Mouse (Mus musculus): ENCODE data around the gene Zfp683. TPM values are rescaled to one million over a fixed set of nuclear protein-coding genes. Genes with fewer than 3 reads are reported as not detected.

Zfp683 gene
- polyA plus RNA-seq, 1 experiment from 2014 or later = not detected

- H3K27me3 ChIP-seq (ENCODE audit: control insufficient read depth, insufficient read depth, low read length) = no peaks in the 10 kb centered on the region
- no peaks in the 10 kb centered on the region for H3K4me1 ChIP-seq (ENCODE audit: control insufficient read depth, insufficient read depth, low read length)
- H3K27ac ChIP-seq (ENCODE audit: low read depth, low read length) = no peak overlapping the region
- peak overlapping the region; percentile 51 for H3K4me2 ChIP-seq (ENCODE audit: low read depth, low read length)
- H3K4me3 ChIP-seq (ENCODE audit: low read depth, low read length) = peak overlapping the region; percentile 63
- WGBS = 4% methylated on average over 21 of the region's 21 CpGs
- peak overlapping the region; percentile 54 for H3K9ac ChIP-seq (replicated peaks; ENCODE audit: low read depth, low read length)
- peak; percentile 68 for ATAC-seq (ENCODE audit: low read depth)
- no peaks in the 10 kb centered on the region for H3K9me3 ChIP-seq (ENCODE audit: control insufficient read depth, low read length)
- no peaks in the 10 kb centered on the region for H3K36me3 ChIP-seq (ENCODE audit: control insufficient read depth, insufficient read depth, low read length)
Measured at GRCm38 (mm10) chr4:134102742-134103119, 49.1 kb downstream of the Zfp683 start.

GRCm38 (mm10) chr4:134106105-134106504 is 52.5 kb downstream of the Zfp683 start:
- no peak for ATAC-seq (ENCODE audit: low read depth)
- Histone ChIP-seq H3K4me3 (ENCODE audit: low read depth, low read length) (no peak overlapping the region), H3K9ac (replicated peaks; ENCODE audit: low read depth, low read length) (no peak overlapping the region), H3K36me3 (ENCODE audit: control insufficient read depth, insufficient read depth, low read length) (no peaks in the 10 kb centered on the region), H3K27me3 (ENCODE audit: control insufficient read depth, insufficient read depth, low read length) (no peaks in the 10 kb centered on the region), H3K4me1 (ENCODE audit: control insufficient read depth, insufficient read depth, low read length) (no peaks in the 10 kb centered on the region), H3K27ac (ENCODE audit: low read depth, low read length) (no peak overlapping the region), H3K9me3 (ENCODE audit: control insufficient read depth, low read length) (no peaks in the 10 kb centered on the region), H3K4me2 (ENCODE audit: low read depth, low read length) (no peak overlapping the region)
- 69% methylated on average over 7 of the region's 7 CpGs for WGBS

GRCm38 (mm10) chr4:134107730-134108129 is 54.1 kb downstream of the Zfp683 start:
- Histone ChIP-seq H3K4me1 (ENCODE audit: control insufficient read depth, insufficient read depth, low read length) (no peaks in the 10 kb centered on the region), H3K27ac (ENCODE audit: low read depth, low read length) (no peak overlapping the region), H3K9ac (replicated peaks; ENCODE audit: low read depth, low read length) (no peak overlapping the region), H3K4me3 (ENCODE audit: low read depth, low read length) (no peak overlapping the region), H3K27me3 (ENCODE audit: control insufficient read depth, insufficient read depth, low read length) (no peaks in the 10 kb centered on the region), H3K9me3 (ENCODE audit: control insufficient read depth, low read length) (no peaks in the 10 kb centered on the region), H3K4me2 (ENCODE audit: low read depth, low read length) (no peak overlapping the region), H3K36me3 (ENCODE audit: control insufficient read depth, insufficient read depth, low read length) (no peaks in the 10 kb centered on the region)
- WGBS = 92% methylated on average over 7 of the region's 7 CpGs
- no peak for ATAC-seq (ENCODE audit: low read depth)

GRCm38 (mm10) chr4:134108196-134108595 is 54.6 kb downstream of the Zfp683 start:
- H3K27me3 ChIP-seq (ENCODE audit: control insufficient read depth, insufficient read depth, low read length) = no peaks in the 10 kb centered on the region
- H3K9ac ChIP-seq (replicated peaks; ENCODE audit: low read depth, low read length) = no peak overlapping the region
- no peaks in the 10 kb centered on the region for H3K36me3 ChIP-seq (ENCODE audit: control insufficient read depth, insufficient read depth, low read length)
- 63% methylated on average over 5 of the region's 5 CpGs for WGBS
- no peak overlapping the region for H3K27ac ChIP-seq (ENCODE audit: low read depth, low read length)
- no peak overlapping the region for H3K4me3 ChIP-seq (ENCODE audit: low read depth, low read length)
- no peak overlapping the region for H3K4me2 ChIP-seq (ENCODE audit: low read depth, low read length)
- ATAC-seq (ENCODE audit: low read depth) = no peak
- H3K9me3 ChIP-seq (ENCODE audit: control insufficient read depth, low read length) = no peaks in the 10 kb centered on the region
- H3K4me1 ChIP-seq (ENCODE audit: control insufficient read depth, insufficient read depth, low read length) = no peaks in the 10 kb centered on the region

Other genes starting within 250 kb of the Zfp683 start
- gene Rps6ka1, start 166.0 kb upstream of the Zfp683 start, polyA plus RNA-seq (2014; fragmentation: Nextera tagmentation; extraction: Ambion mirVana) = 22.4 and 24.1 TPM in 2 replicates
- gene Hmgn2, start 85.2 kb upstream of the Zfp683 start, polyA plus RNA-seq (2014; fragmentation: Nextera tagmentation; extraction: Ambion mirVana) = 1,100 and 1,186 TPM in 2 replicates
- gene Dhdds, start 52.9 kb upstream of the Zfp683 start, polyA plus RNA-seq (2014; fragmentation: Nextera tagmentation; extraction: Ambion mirVana) = 48.8 and 48.9 TPM in 2 replicates
- gene Lin28a, start 35.0 kb upstream of the Zfp683 start, polyA plus RNA-seq (2014; fragmentation: Nextera tagmentation; extraction: Ambion mirVana) = 0.09 and 0.28 TPM in 2 replicates
- 1.6 and 2.9 TPM in 2 replicates for gene Crybg2, start 7.0 kb downstream of the Zfp683 start, polyA plus RNA-seq (2014; fragmentation: Nextera tagmentation; extraction: Ambion mirVana)
- 2.1 and 4.7 TPM in 2 replicates for gene Cd52, start 41.2 kb downstream of the Zfp683 start, polyA plus RNA-seq (2014; fragmentation: Nextera tagmentation; extraction: Ambion mirVana)
- gene Ubxn11, start 48.7 kb downstream of the Zfp683 start, polyA plus RNA-seq (2014; fragmentation: Nextera tagmentation; extraction: Ambion mirVana) = 21.7 and 26.9 TPM in 2 replicates
- 395 and 405 TPM in 2 replicates for gene Sh3bgrl3, start 75.0 kb downstream of the Zfp683 start, polyA plus RNA-seq (2014; fragmentation: Nextera tagmentation; extraction: Ambion mirVana)
- 14.8 and 18.2 TPM in 2 replicates for gene Cep85, start 133.3 kb downstream of the Zfp683 start, polyA plus RNA-seq (2014; fragmentation: Nextera tagmentation; extraction: Ambion mirVana)
- not detected in 2 replicates for gene Gm7534, start 149.2 kb downstream of the Zfp683 start, polyA plus RNA-seq (2014; fragmentation: Nextera tagmentation; extraction: Ambion mirVana)
- not detected in 2 replicates for gene Catsper4, start 173.5 kb downstream of the Zfp683 start, polyA plus RNA-seq (2014; fragmentation: Nextera tagmentation; extraction: Ambion mirVana)
- gene Cnksr1, start 184.6 kb downstream of the Zfp683 start, polyA plus RNA-seq (2014; fragmentation: Nextera tagmentation; extraction: Ambion mirVana) = 0.16 TPM in 1 of 2 replicates, not detected in the other
- 0.44 TPM in 1 of 2 replicates, not detected in the other for gene E130218I03Rik, start 189.8 kb downstream of the Zfp683 start, polyA plus RNA-seq (2014; fragmentation: Nextera tagmentation; extraction: Ambion mirVana)
- 12.4 and 15.6 TPM in 2 replicates for gene Zfp593, start 191.8 kb downstream of the Zfp683 start, polyA plus RNA-seq (2014; fragmentation: Nextera tagmentation; extraction: Ambion mirVana)
- not detected in 2 replicates for gene Gm30191, start 193.1 kb downstream of the Zfp683 start, polyA plus RNA-seq (2014; fragmentation: Nextera tagmentation; extraction: Ambion mirVana)
- 13.4 and 15.4 TPM in 2 replicates for gene Grrp1, start 200.3 kb downstream of the Zfp683 start, polyA plus RNA-seq (2014; fragmentation: Nextera tagmentation; extraction: Ambion mirVana)
- 38.5 and 43.9 TPM in 2 replicates for gene Pdik1l, start 234.1 kb downstream of the Zfp683 start, polyA plus RNA-seq (2014; fragmentation: Nextera tagmentation; extraction: Ambion mirVana)

All from neural tube, embryonic 14.5 days (tissue).